Mouse (Mus musculus): ENCODE measurements at regions not wholly inside any gene's neighbourhood (a gene's known extent, or its start where the extent isn't known, plus 50 kb on each side); places are given as distances from the start of the nearest gene placed in this dataset.
"Not testable (repeated sequence)": the region's sequence is repeated elsewhere in the genome, so short reads cannot be mapped to it uniquely, and the experiment has no call there.

DNA sequence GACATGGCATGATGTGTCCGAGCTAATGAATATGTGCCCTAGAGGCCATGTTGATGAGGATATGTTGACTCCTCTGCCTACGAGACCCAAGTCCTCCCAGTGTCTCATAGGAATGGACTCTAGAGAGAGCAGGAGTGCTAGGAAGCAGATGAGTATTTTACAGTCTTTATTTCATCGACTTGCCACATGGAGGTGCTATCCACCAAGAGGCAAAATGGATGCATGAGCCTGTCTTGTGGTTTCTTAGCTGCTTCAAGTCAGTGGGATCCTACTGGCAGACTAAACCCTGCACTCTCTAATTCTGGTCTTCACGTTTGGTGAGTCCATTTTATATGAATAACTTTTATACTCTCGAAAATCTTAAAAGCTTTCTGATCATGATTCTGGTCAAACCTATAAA is 253.4 kb downstream of the Dad1 start:
- DNase-seq (ENCODE audit: low spot score in 2 of 2) = no peak

DNA sequence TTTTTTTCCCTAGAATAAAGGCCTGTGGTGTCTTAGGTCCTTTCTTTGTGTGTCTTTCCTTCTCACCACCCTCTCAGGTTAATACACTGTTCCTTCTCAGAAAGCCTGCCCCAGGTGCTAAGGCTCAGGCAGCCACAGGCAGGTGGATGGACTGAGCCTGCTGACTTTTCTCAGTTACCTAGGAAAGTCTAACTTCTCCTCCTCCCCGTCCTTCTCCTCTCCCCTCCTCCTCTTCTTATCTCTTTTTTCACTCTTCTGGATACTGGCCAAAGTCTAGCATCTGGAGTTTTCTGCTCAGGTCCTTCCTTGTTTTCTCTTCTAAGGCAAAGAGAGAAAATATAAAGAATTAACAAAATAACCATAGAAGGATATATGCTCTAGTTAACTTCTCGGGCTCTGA is 260.5 kb downstream of the Dad1 start:
- DNase-seq (ENCODE audit: low spot score in 2 of 2) = no peak

DNA sequence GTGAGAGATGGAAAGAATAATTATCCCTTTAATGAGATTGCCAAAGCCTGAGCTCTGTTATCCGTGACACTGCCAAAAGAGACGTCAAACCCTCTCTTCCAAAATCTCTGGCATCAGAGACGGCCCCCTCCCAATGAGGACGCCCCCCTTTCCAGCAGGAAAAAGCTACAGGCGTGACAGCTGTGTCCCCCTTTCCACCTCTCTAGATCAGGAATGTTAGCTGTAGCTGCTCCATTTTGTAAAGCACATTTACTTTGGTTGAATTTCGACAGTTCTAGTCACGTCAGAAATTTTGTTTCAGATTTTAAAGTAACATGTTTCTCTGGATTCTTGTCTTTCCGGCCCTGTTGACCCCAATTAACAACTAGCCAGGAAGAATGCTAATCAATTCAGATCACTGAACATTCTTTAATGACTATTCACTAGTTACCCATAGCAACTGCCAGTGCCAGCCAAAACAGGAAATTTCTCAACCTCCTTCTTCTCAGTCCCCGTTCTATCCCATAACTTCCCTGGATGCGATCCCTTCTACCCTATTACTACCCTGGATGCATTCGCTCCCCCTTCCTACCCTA is 261.1 kb downstream of the Dad1 start:
- peak in 1 of 2 experiments; percentile 20 for DNase-seq (ENCODE audit: low spot score in 2 of 2)

DNA sequence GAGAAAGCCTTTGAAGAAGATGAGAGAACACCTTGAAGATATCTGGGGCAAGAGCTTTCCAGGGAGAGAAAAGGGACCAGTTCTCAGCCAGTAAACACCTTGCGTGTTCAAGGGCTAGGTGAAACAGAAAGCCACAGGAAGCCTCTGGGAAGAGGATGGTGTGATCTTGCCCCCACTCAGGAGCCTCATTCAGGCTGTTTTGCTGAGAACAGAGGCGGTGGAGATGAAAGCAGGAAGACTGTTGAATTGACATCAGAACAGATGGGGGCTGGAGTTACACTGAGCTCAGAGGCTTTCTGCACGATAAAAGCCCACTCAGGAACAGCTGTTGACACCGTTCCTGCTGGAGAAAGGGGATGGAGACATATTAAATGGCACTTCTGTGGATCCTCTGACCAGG is 262.5 kb downstream of the Dad1 start:
- peak in 1 of 2 experiments; percentile 34 for DNase-seq (ENCODE audit: low spot score in 2 of 2)

DNA sequence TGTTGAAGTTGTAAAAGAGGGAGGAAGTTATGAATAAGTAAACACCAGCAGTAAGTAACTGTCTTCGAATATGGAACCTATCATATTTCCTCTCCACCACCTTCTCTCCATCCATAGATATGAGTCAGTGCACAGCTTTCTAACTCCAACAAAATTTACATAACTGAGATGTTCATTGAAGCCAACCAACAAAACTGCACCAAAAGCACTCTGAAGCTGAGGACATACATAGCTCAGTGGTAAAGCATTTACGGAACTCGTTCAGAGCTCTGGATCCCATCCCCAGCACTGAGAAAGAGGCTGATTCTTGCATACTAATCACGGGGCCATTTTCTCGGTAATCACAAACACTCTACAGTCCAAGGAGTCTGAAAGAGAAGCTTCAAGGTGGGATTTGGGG is 273.1 kb downstream of the Dad1 start:
- peak in 1 of 2 experiments; percentile 41 for DNase-seq (ENCODE audit: low spot score in 2 of 2)

DNA sequence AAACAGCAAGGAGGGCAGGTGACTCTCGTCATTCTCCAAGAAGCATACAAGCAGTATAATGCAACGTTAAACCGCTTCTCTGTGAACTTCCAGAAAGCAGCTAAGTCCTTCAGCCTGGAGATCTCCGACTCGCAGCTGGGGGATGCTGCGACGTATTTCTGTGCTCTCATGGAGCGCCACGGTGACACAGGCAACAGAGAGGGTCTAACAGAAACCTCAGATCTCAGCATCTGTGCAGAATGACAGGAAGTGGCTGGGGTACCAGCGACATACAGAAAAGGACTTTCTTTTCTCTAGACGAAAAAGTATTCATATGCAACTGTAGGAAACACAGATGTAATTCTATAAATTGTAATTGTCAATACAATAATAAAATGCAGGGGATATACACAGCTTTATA is 292.5 kb downstream of the Dad1 start:
- DNase-seq (ENCODE audit: low spot score in 2 of 2) = not testable (repeated sequence)

DNA sequence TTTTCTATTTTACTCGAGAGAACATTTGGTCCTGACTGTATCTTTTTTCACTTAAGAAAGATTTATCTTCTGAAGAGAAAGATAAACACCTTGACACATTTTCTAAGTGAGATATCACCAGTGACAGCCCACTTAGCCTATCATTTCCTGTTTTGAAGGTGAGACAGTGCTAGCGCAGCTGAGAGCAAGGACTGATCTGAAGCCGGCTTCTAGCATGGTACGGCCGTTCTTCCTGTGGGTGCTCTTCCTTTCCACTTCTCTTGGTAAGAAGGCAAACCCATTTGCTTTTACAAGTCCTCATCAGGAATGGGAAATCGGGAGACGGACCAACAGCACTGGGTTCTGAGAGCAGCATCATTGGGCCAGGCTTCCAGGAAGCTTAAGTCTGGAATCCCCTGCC is 293.1 kb downstream of the Dad1 start:
- no peak for DNase-seq (ENCODE audit: low spot score in 2 of 2)

DNA sequence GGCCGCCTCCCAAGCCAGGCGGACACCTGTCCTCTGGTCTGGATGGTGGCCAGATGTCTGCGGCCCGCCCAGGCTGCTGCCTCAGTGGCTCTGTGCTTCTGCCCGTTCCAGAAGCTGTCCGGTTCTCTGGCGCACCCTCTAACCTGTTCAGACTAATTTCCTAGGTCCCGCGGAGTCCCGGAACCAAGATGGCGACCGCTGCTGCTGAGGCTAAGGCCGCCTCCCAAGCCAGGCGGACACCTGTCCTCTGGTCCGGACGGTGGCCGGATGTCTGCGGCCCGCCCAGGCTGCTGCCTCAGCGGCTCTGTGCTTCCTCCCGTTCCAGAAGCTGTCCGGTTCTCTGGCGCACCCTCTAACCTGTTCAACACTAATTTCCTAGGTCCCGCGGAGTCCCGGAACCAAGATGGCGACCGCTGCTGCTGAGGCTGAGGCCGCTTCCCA is 318.1 kb downstream of the Dad1 start:
- peak; percentile 58 to 61 for DNase-seq (ENCODE audit: low spot score in 2 of 2)

DNA sequence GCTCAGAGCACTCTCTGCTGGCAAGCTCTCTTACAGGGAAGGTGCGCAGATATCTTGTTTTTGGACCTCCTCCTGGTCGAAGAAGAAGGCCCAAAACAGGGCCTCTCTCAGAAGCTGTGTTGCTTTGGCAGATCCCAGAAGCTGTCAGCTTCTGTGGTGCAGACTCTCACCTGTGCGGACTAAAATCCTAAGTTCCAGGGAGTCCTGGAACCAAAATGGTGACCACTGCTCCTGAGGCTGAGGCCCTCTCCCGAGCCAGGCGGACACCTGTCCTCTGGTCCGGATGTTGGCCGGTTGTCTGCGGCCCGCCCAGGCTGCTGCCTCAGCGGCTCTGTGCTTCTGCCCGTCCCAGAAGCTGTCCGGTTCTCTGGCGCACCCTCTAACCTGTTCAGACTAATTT is 318.6 kb downstream of the Dad1 start:
- DNase-seq (ENCODE audit: low spot score in 2 of 2) = peak; percentile 47 to 52

DNA sequence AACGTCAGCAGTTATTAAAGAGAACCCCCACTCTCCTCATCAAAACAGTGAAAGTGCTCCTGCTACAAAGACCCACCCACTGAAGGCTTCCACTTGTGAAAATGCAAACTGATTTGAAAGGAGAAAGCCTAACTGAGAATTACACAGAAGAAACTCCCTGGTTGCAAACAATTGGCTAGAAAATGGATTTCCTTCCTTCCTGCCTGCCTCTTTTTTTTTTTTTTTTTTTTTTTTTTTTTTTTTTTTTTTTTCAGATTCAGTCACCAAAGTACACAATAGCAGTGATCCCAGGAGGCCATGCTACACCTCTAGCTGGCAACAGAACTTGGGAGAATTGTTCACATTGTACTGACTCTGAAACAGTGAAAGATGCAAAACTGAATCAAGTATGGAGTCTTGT is 343.0 kb downstream of the Dad1 start:
- no peak for DNase-seq (ENCODE audit: low spot score in 2 of 2)

DNA sequence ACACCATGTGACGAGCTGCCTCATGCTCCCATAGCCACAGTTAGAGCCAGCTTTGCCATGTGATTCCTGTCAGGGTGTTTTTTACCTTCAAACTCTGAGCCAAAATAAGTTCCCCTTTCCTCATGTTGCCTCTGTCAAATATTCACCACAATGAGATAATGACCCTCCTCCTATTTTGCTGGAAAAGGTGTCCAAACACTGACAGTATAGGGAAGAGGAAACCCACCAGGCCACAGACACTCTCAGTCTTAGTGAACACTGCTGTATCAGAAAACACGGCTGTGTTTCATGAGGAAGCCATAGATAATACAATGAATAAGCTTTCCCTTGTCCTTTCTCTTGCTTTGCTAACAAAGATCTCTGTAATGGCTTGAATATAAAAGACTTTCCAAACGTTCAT is 349.3 kb downstream of the Dad1 start:
- DNase-seq (ENCODE audit: low spot score in 2 of 2) = no peak

DNA sequence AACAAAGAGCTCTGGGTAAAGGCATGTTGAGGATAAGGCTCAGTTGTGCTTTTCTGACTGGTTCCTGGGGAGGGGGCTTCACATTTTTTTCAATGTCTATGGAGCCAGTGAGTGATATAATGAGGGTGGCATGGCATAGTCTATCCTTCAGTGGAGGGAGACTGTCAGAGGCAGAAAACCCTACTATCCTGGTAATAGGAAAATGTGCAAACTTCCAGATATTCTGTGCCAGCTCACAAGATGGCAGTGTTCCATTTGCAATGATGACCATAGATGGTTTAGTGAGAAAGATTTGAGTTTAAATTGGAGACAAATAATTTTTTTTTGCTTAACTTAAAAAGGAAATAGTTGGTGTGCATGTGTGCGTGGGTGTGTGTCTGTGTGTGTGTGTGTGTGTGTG is 352.8 kb downstream of the Dad1 start:
- peak; percentile 5 to 28 for DNase-seq (ENCODE audit: low spot score in 2 of 2)

DNA sequence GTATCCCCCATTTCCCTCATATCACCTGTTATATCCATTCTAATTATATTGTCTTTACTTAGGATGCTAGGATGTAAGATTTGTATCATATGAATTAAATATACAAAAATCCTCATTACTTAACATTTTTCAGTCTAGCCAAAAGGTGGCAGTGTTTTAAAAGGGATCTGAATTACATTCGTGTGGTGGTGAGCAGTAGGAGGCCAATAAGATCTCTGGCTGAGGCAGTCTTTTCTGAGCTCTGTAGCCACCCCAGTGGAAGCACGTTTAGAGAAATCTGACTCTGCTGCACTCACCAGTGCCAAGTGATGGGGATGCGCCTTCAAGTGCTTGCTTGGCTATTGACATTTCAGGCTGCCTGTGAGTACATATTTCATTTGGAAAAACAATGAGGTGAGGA is 372.6 kb downstream of the Dad1 start:
- peak in 1 of 2 experiments; percentile 5 for DNase-seq (ENCODE audit: low spot score in 2 of 2)

DNA sequence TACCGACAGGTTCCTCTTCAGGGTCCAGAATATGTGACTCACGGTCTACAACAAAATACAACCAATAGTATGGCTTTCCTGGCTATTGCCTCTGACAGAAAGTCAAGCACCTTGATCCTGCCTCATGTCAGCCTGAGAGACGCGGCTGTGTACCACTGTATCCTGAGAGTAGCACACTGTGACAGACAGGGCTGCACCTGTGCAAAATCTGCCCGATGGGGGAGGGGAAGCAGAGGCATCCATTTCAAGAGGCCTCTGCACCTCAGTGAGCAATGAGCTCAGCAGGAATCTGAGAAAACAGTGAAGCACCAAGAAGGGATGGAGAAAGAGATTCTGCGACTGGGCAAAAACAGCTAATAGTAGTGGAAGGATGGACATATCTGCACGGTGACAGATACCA is 377.3 kb downstream of the Dad1 start:
- no peak for DNase-seq (ENCODE audit: low spot score in 2 of 2)

DNA sequence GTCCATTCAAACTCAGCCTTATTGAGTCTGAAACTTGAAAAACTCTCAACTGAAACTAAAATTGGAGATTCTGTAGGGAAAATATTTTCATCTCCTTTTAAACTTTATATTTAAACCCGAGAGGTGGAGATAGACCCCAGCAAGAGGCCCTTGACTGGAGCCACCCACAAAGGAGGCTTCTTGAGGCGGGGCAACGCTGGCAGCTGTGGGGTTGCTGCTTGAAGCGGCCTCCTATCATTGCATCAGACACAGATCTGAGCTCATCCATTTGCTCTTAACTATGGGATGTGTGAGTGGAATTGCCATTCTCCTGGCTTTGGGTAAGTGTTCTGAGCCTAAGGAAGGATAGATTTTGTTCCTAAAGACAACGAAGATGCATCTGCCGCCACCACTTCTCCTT is 378.2 kb downstream of the Dad1 start:
- DNase-seq (ENCODE audit: low spot score in 2 of 2) = no peak

DNA sequence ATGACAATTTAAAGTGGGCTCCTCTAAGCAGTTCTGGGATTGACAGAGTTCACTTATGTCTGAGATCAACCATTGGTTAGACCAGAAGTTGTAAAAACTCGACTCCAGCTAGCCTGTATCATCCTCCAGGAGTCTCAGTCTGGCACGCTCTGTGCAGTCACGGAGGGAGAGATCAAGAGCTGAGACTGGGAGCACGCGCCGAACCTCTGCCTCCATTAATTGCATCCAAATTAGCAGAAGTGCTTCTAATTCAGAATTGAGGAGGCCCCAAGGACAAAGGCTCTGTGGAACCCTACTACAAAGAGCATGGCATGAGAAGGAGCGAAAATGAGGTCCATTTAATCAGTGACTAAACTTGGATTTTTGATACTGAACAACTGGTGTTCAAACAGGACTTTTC is 406.9 kb downstream of the Dad1 start:
- DNase-seq (ENCODE audit: low spot score in 2 of 2) = no peak

DNA sequence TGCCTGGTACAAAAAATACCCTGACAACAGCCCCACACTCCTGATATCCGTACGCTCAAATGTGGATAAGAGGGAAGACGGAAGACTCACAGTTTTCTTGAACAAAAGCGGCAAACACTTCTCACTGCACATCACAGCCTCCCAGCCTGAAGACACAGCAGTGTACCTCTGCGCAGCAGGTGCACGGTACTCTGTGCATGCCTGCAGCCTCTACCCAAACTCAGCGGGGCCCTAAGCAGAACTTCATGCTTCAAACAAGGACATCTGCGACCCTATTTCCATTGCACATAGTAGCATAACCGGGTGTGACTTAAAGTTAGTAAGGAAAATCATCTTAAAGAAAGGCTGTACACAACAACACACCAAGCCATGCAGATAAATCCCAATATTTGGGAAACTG is 408.3 kb downstream of the Dad1 start:
- DNase-seq (ENCODE audit: low spot score in 2 of 2) = no peak

DNA sequence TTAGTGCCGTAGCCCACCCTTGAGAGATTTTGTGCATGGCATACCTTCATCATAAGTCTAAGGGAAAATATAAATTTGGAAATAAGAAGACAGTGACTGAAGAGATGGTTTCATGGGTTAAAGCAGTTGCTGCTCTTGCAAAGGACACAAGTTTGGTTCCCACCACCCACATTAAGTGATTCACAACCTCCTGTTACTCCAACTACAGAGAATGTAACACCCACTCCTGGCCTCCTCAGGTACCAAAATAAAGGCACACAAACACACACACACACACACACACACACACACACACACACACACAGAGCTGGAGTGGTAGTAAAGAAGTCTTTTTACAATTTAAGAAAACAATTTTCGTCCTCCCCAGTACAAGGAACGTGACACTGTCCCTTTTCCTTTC is 421.4 kb downstream of the Dad1 start:
- peak; percentile 12 to 14 for DNase-seq (ENCODE audit: low spot score in 2 of 2)

DNA sequence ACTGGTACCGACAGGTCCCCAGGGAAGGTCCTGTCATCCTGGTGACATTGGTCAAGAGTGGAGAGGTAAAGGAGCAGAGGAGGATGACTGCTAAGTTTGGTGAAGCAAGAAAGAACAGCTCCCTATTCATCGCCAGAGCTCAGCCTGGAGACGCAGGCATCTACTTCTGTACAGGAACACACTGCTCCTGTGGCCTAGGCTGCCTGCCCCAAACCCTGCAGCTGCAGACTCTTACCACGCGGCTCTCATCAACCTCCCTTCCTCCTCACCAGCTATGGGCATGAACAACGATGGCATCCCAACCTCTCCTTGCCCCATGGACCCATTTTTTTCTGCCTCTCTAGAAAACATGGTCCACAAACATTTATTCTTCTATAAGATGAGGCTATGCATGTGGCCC is 422.3 kb downstream of the Dad1 start:
- no peak for DNase-seq (ENCODE audit: low spot score in 2 of 2)

DNA sequence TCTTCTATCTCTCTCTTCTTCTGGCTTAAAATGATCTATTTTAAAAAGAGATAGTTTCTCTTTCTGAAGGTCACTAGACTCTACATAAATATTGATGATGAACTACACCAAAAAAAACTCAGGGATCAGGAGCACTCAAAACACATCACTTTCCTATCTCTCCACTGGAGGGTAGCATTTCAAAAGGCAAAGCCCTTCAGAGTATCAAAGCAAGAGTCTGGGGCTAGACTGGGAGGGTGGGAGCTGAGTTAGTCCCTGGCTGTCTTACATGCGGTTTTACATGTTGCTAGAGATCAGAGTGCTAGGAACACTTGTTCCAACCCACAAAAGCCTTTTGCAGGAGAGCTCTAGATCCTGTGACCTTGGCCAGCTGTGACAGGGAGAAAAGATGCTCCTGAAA is 423.2 kb downstream of the Dad1 start:
- DNase-seq (ENCODE audit: low spot score in 2 of 2) = no peak

DNA sequence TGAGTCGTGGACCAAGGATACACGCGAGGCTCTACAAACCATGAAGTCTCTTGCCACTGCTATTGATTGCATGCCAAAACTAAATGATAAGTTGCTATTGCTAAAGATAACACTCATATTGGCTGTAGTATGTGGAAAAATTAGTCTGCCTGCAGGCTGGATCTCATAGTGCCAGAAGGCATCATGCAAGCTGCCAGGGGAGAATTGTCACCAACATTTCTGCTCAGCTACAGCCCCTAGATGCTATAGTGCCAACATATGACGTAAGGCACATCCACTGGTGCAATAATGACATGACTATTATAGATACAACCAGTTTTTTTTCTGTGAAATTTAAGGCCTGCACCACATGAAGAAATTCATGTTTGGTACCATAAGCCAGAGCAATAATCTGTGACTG is 427.1 kb downstream of the Dad1 start:
- no peak for DNase-seq (ENCODE audit: low spot score in 2 of 2)

DNA sequence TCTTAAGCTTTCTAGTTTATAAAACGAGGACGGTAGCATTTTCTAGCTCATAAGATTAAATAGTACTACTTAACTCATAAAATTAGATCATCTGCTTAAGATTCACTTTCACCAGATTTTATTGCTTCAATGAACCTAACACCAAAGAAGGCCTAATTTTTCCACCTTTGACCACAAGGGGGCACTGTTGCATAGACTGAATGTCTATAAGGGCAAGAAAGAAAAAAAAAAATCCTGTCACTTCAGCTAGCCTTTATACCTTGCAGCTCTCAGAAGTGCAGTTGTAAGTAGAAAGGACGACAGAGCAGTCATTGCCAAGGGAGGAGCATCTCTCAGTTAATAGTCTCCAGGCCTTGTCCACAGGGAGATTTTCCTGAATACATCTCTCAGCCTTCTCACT is 447.7 kb downstream of the Dad1 start:
- DNase-seq (ENCODE audit: low spot score in 2 of 2) = peak; percentile 65 to 80

DNA sequence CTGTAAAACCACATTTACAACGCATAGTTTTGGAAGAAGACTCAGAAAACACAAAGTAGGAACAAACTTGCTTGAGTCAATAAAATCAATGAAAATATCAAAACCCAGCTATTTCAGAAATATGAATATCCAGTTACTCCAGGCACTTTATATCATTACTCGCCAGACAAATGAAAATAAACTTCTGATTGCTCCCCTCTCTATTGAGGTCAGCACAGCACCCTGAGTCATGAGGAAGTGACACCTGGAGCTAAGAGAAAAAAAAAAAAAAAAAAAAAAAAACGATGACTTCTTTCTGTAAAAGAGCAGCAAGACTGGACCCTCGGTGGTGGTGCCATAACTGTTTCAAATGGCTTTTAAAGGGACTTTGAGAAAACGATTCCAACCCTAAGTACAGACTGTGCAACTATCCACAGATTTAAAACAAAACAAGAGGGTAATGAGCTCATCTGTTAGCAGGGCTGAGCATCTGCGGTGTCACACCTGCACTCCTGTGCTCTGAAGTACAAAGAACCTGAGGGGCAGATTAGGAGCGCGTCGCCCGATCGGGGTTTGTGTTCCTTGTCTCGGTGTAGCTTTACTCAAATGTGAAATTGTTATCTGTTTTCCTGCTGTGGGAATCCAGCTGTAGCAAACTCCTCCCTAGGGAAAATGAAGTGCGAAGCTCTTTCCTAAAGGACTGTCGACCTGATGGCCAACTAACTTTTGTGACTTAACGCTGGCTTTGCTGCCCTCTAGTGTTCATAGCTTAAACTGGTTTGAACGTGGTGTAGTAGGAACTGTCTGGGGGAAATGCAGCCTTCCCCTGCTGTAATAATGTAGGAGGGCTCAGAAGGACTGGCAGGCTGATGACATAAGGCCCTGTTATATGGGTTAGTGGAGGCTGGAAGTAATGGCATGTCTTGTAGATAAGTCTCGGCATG is 449.9 kb downstream of the Dad1 start:
- peak; percentile 46 to 70 for DNase-seq (ENCODE audit: low spot score in 2 of 2)

All from frontal cortex, postnatal 36 days (tissue).